Mouse (Mus musculus) thymus, postnatal 25 days (tissue): Measurements from ENCODE around the gene Psmb9.
A peak's percentile ranks its signal among the peaks of the same experiment; 100 is the strongest.

ENCODE experiments used
- DNase-seq: peaks from one replicate; pipeline ENCODE4 v3.0.0; 2022

Gene Psmb9

DNA sequence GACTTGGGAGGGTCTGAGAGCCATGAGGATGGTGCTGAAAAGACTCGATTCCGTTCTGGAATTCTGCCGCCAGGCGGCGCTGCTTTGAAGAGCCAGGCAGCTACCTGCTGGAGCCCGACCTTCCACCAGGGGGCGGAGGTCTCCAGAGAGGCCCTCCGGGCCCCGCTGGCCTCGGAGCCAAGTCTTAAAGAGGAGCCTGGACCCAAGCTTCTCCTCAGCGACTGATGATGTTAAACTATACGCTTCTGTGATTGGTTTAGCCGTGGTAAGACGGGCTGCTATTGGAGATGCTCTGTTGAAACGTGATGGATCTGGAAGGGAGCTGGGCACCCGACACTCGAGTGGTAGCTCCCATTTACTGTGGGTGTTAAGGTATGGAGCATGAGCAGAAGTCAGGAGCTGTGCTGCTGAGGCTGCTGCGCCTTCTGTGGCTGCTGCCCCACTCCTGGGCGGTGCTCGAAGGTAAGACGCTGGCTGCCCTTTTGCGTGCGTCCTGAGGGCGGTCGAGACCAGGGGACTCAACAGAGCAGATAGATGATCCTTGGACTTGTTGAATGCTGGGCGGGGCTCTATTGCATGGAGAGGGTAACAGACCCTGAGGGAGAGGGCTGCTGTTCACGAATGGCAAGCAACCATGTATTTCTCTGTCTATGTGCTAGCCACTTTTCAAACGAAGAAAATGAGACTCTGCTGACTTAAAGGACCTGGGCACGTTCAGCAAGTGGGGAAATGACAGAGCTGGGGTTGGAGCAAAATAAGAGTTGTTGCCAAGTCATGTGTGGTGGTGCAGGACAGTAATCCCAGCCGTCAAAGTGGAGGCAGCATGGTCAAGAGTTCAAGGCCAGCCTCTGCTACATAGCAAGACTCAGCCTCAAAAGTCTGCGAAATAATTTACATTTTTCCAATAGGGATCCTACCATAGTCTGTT is 52.0 kb downstream of the Psmb9 start:
- peak; percentile 99 for DNase-seq

DNA sequence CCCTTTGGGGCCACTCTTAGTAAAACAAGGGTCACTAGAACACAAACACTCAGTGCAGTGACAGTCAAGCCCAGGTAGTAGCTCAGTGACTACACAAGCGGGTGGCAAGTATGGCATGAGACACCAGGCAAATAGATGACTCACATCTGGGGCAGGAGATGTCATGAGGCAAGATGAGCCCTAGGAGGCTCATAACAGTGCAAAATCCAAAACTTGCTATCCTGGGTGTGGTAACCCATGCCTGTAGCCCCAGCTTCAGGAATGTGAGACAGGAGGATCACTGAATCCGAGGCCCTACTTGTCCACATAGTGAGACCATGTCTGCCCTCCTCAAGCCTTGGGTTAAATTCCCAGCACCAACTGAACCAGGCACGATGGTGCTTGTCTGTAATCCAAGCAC is 53.1 kb downstream of the Psmb9 start:
- no peak for DNase-seq

DNA sequence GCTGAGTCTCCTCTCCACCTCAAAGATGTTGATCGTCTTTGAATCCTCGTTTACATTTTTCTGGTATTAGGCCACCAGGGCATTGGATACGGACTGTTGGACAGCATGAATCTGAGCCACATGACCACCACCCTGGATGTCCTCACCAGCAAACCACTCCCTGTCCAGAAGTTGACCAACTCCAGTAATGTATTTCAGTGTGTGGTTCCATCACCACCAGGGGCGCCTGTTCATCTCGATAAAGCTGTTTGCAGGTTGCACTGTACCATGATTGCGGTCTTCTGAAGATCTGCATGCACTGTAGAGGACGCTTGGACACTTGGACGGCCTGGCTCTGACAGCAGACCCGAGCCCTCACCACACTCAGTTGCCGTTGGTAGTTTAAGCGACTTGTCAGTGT is 54.3 kb downstream of the Psmb9 start:
- DNase-seq = no peak
